Mouse (Mus musculus) forebrain, embryonic 15.5 days (tissue): ENCODE data around the gene Aurkaip1. TPM values are rescaled to one million over a fixed set of nuclear protein-coding genes. Genes with fewer than 3 reads are reported as not detected.
"Not testable (repeated sequence)": the region's sequence is repeated elsewhere in the genome, so short reads cannot be mapped to it uniquely, and the experiment has no call there.

ENCODE experiments used
- ATAC-seq: fragments of 200-750 bp; cut with Nextera tagmentation; replicated peaks from 2 replicates; pipeline ENCODE4 v1.8.0; 2017; ENCODE audit warnings: mild to moderate bottlenecking, moderate TSS enrichment, moderate library complexity
- H3K27ac ChIP-seq: fragments of 300-500 bp; sonication (generic); replicated peaks from 2 replicates; pipeline ENCODE4 v1.5.1; 2015; ENCODE audit warnings: mild to moderate bottlenecking, inconsistent platforms
- H3K27me3 ChIP-seq: fragments of 300-500 bp; sonication (generic); 2 replicates; pipeline ENCODE4 v1.6.1; 2015; ENCODE audit warnings: inconsistent platforms
- H3K36me3 ChIP-seq: fragments of 300-500 bp; sonication (generic); 2 replicates; pipeline ENCODE4 v1.6.1; 2015; ENCODE audit warnings: mild to moderate bottlenecking, inconsistent platforms
- H3K4me1 ChIP-seq: fragments of 300-500 bp; sonication (generic); 2 replicates; pipeline ENCODE4 v1.6.1; 2015; ENCODE audit warnings: inconsistent platforms
- H3K4me2 ChIP-seq: fragments of 300-500 bp; sonication (generic); replicated peaks from 2 replicates; pipeline ENCODE4 v1.6.1; 2015; ENCODE audit warnings: mild to moderate bottlenecking, inconsistent platforms
- H3K4me3 ChIP-seq: fragments of 300-500 bp; sonication (generic); 2 replicates; pipeline ENCODE4 v1.5.1; 2015; ENCODE audit warnings: mild to moderate bottlenecking, inconsistent platforms
- H3K9ac ChIP-seq: fragments of 300-500 bp; sonication (generic); replicated peaks from 2 replicates; pipeline ENCODE4 v1.6.1; 2015; ENCODE audit warnings: mild to moderate bottlenecking, inconsistent platforms
- H3K9me3 ChIP-seq: fragments of 300-500 bp; sonication (generic); 2 replicates; pipeline ENCODE4 v1.6.1; 2016; ENCODE audit warnings: inconsistent platforms
- WGBS: fragments of 180-500 bp; shearing (Covaris S2); methylation state at CpG from one replicate; pipeline ENCODE4 v1.1.7; 2015; ENCODE audit warnings: mixed read lengths; 5-methylcytosine and 5-hydroxymethylcytosine counted together
- polyA plus RNA-seq: library from polyadenylated mRNA; unstranded; fragments of >200 nt; fragmentation: Nextera tagmentation; extraction: Ambion mirVana; gene quantifications from 2 replicates; pipeline ENCODE4 v1.2.1, GENCODE M21; 2015

Gene Aurkaip1
- 127 and 130 TPM in 2 replicates for polyA plus RNA-seq

- WGBS, result under 1% methylated on average over 49 of the region's 49 CpGs
- Histone ChIP-seq H3K9me3 (no peaks in the 10 kb centered on the region), H3K9ac (peak within 1 kb of the TSS; percentile 78), H3K4me2 (peak within 1 kb of the TSS; percentile 98), H3K27me3 (no peaks in the 10 kb centered on the region), H3K4me1 (peaks cover 29% of the 10 kb centered on the region), H3K4me3 (peak within 1 kb of the TSS; percentile 78), H3K27ac (peak within 1 kb of the TSS; percentile 92), H3K36me3 (peaks cover 21% of the 10 kb centered on the region)
- peak; percentile 94 for ATAC-seq
Observed at GRCm38 (mm10) chr4:155831205-155831766, at the start of gene Aurkaip1. Gene Aurkaip1, plus strand, starts transcription at chr4:155831272.

GRCm38 (mm10) chr4:155783486-155784080 lies 47.5 kb upstream of the Aurkaip1 start:
- 42% methylated on average over 16 of the region's 16 CpGs for WGBS
- peaks cover 15% of the 10 kb centered on the region for H3K4me1 ChIP-seq

GRCm38 (mm10) chr4:155784081-155784701 lies 46.9 kb upstream of the Aurkaip1 start:
- no peaks in the 10 kb centered on the region for H3K36me3 ChIP-seq
- H3K4me2 ChIP-seq, result peak overlapping the region; percentile 89
- under 1% methylated on average over 52 of the region's 52 CpGs for WGBS
- H3K4me3 ChIP-seq, result peak overlapping the region; percentile 81
- peak overlapping the region; percentile 94 for H3K9ac ChIP-seq
- H3K27me3 ChIP-seq, result no peaks in the 10 kb centered on the region
- peak; percentile 90 for ATAC-seq
- H3K27ac ChIP-seq, result peak overlapping the region; percentile 90
- no peaks in the 10 kb centered on the region for H3K9me3 ChIP-seq
- peaks cover 15% of the 10 kb centered on the region for H3K4me1 ChIP-seq

More at GRCm38 (mm10) chr4:155783486-155784080, 47.5 kb upstream of the Aurkaip1 start:
- Histone ChIP-seq H3K9me3 (no peaks in the 10 kb centered on the region), H3K27ac (peak overlapping the region; percentile 90), H3K4me2 (peak overlapping the region; percentile 89), H3K27me3 (no peaks in the 10 kb centered on the region), H3K36me3 (no peaks in the 10 kb centered on the region), H3K9ac (peak overlapping the region; percentile 94), H3K4me3 (peak overlapping the region; percentile 81)
- ATAC-seq, result 0 out of 2 replicates have a peak, but pooled peaks have one; percentile 11

GRCm38 (mm10) chr4:155785246-155785645 lies 45.8 kb upstream of the Aurkaip1 start:
- no peak for ATAC-seq
- Histone ChIP-seq H3K9ac (no peak overlapping the region), H3K27me3 (no peaks in the 10 kb centered on the region), H3K4me3 (0 out of 2 replicates have a peak overlapping the region, but pooled peaks have one; percentile 4), H3K4me2 (no peak overlapping the region), H3K4me1 (peaks cover 15% of the 10 kb centered on the region), H3K36me3 (no peaks in the 10 kb centered on the region), H3K9me3 (no peaks in the 10 kb centered on the region), H3K27ac (no peak overlapping the region)
- 83% methylated on average over 10 of the region's 10 CpGs for WGBS

- Histone ChIP-seq H3K27me3 (no peaks in the 10 kb centered on the region), H3K9me3 (no peaks in the 10 kb centered on the region), H3K36me3 (no peaks in the 10 kb centered on the region), H3K27ac (no peak within 1 kb of the TSS), H3K4me2 (peak within 1 kb of the TSS; percentile 89), H3K9ac (peak within 1 kb of the TSS; percentile 94; the same call in 1 of the 2 replicates), H3K4me1 (peaks cover 15% of the 10 kb centered on the region), H3K4me3 (peak within 1 kb of the TSS; percentile 81)
- ATAC-seq, result no peak
- WGBS, result 56% methylated on average over 5 of the region's 5 CpGs
Observed at GRCm38 (mm10) chr4:155785819-155786218, 45.3 kb upstream of the Aurkaip1 start, which contains the start of gene Tmem88b. Gene Tmem88b, minus strand, starts transcription at chr4:155785874.

- ATAC-seq, result no peak
- Histone ChIP-seq H3K9me3 (no peaks in the 10 kb centered on the region), H3K27ac (no peak overlapping the region), H3K4me1 (peaks cover 14% of the 10 kb centered on the region), H3K4me2 (no peak overlapping the region), H3K36me3 (no peaks in the 10 kb centered on the region), H3K4me3 (no peak overlapping the region), H3K9ac (no peak overlapping the region), H3K27me3 (no peaks in the 10 kb centered on the region)
- WGBS, result 81% methylated on average over 3 of the region's 3 CpGs
Observed at GRCm38 (mm10) chr4:155788300-155788699, 42.8 kb upstream of the Aurkaip1 start.

GRCm38 (mm10) chr4:155788833-155789232 lies 42.2 kb upstream of the Aurkaip1 start:
- not testable (repeated sequence) for H3K9me3 ChIP-seq, H3K27ac ChIP-seq, H3K4me1 ChIP-seq, ATAC-seq, H3K4me3 ChIP-seq, H3K9ac ChIP-seq, H3K4me2 ChIP-seq, H3K36me3 ChIP-seq, H3K27me3 ChIP-seq
- 77% methylated on average over 4 of the region's 4 CpGs for whole genome bisulfite sequencing

GRCm38 (mm10) chr4:155790021-155790489 lies 41.0 kb upstream of the Aurkaip1 start, which contains the start of gene Ankrd65:
Gene Ankrd65, plus strand, starts transcription at chr4:155790439.
- Histone ChIP-seq H3K27me3 (no peaks in the 10 kb centered on the region), H3K9ac (no peak within 1 kb of the TSS), H3K27ac (no peak within 1 kb of the TSS), H3K9me3 (no peaks in the 10 kb centered on the region), H3K36me3 (no peaks in the 10 kb centered on the region), H3K4me3 (no peak within 1 kb of the TSS), H3K4me1 (peaks cover 3% of the 10 kb centered on the region; the same call in 1 of the 2 replicates), H3K4me2 (no peak within 1 kb of the TSS)
- no peak for ATAC-seq
- WGBS, result 82% methylated on average over 3 of the region's 3 CpGs

GRCm38 (mm10) chr4:155790650-155791161 lies 40.4 kb upstream of the Aurkaip1 start:
- H3K4me2 ChIP-seq, result no peak overlapping the region
- H3K27me3 ChIP-seq, result no peaks in the 10 kb centered on the region
- WGBS, result 71% methylated on average over 3 of the region's 3 CpGs
- no peak for ATAC-seq
- no peaks in the 10 kb centered on the region for H3K36me3 ChIP-seq
- no peaks in the 10 kb centered on the region for H3K9me3 ChIP-seq
- H3K27ac ChIP-seq, result no peak overlapping the region
- H3K4me3 ChIP-seq, result no peak overlapping the region
- H3K9ac ChIP-seq, result no peak overlapping the region
- H3K4me1 ChIP-seq, result no peaks in the 10 kb centered on the region

GRCm38 (mm10) chr4:155791240-155791933 lies 39.7 kb upstream of the Aurkaip1 start:
- H3K9me3 ChIP-seq, result no peaks in the 10 kb centered on the region
- no peaks in the 10 kb centered on the region for H3K36me3 ChIP-seq
- no peak overlapping the region for H3K27ac ChIP-seq
- H3K4me2 ChIP-seq, result no peak overlapping the region
- no peak overlapping the region for H3K9ac ChIP-seq
- H3K27me3 ChIP-seq, result no peaks in the 10 kb centered on the region
- no peak overlapping the region for H3K4me3 ChIP-seq
- 80% methylated on average over 24 of the region's 24 CpGs for WGBS
- H3K4me1 ChIP-seq, result no peaks in the 10 kb centered on the region
- ATAC-seq, result no peak

GRCm38 (mm10) chr4:155793730-155794129 lies 37.3 kb upstream of the Aurkaip1 start:
- 86% methylated on average over 2 of the region's 2 CpGs for WGBS
- no peaks in the 10 kb centered on the region for H3K36me3 ChIP-seq
- H3K27ac ChIP-seq, result no peak overlapping the region
- no peak for ATAC-seq
- no peaks in the 10 kb centered on the region for H3K4me1 ChIP-seq
- no peak overlapping the region for H3K4me2 ChIP-seq
- no peaks in the 10 kb centered on the region for H3K27me3 ChIP-seq
- no peak overlapping the region for H3K9ac ChIP-seq
- H3K9me3 ChIP-seq, result no peaks in the 10 kb centered on the region
- no peak overlapping the region for H3K4me3 ChIP-seq
